Mouse (Mus musculus) stomach, postnatal 0 days (tissue): ENCODE results near the gene Tlnrd1. TPM values are rescaled to one million over a fixed set of nuclear protein-coding genes. Genes with fewer than 3 reads are reported as not detected.

Experiments
- ATAC-seq: fragments of 200-750 bp; cut with Nextera tagmentation; 2 replicates; pipeline ENCODE4 v1.8.0; 2017; ENCODE audit not compliant: low FRiP score, low TSS enrichment
- DNase-seq: peaks from one replicate; pipeline ENCODE4 v3.0.0-alpha.2; 2016; ENCODE audit warnings: low spot score
- H3K27ac ChIP-seq: fragments of 300-500 bp; sonication (generic); replicated peaks from 2 replicates; pipeline ENCODE4 v1.5.1; 2014; ENCODE audit warnings: mild to moderate bottlenecking, control low read depth
- H3K27me3 ChIP-seq: fragments of 300-500 bp; sonication (generic); 2 replicates; pipeline ENCODE4 v1.6.1; 2014; ENCODE audit warnings: low read length; ENCODE audit not compliant: control insufficient read depth, insufficient read depth
- H3K36me3 ChIP-seq: fragments of 300-500 bp; sonication (generic); 2 replicates; pipeline ENCODE4 v1.6.1; 2014; ENCODE audit warnings: low read length, mixed read lengths; ENCODE audit not compliant: control insufficient read depth, insufficient read depth
- H3K4me1 ChIP-seq: fragments of 300-500 bp; sonication (generic); replicated peaks from 2 replicates; pipeline ENCODE4 v1.6.1; 2014; ENCODE audit warnings: antibody characterized with exemption; ENCODE audit not compliant: control insufficient read depth, insufficient read depth
- H3K4me2 ChIP-seq: fragments of 300-500 bp; sonication (generic); replicated peaks from 2 replicates; pipeline ENCODE4 v1.6.1; 2014; ENCODE audit warnings: low read depth, mild to moderate bottlenecking, control low read depth, moderate library complexity
- H3K4me3 ChIP-seq: fragments of 300-500 bp; sonication (generic); 2 replicates; pipeline ENCODE4 v1.5.1; 2014; ENCODE audit warnings: low read depth, low read length, control low read depth
- H3K9ac ChIP-seq: fragments of 300-500 bp; sonication (generic); 2 replicates; pipeline ENCODE4 v1.6.1; 2014; ENCODE audit warnings: mild to moderate bottlenecking, low read length, control low read depth, mixed read lengths
- H3K9me3 ChIP-seq: fragments of 300-500 bp; sonication (generic); 2 replicates; pipeline ENCODE4 v1.6.1; 2016; ENCODE audit warnings: low read length; ENCODE audit not compliant: control insufficient read depth
- CTCF ChIP-seq: IDR thresholded peaks from 2 replicates; pipeline ENCODE4 v1.5.1; 2016; ENCODE audit warnings: antibody characterized with exemption, low read depth, mild to moderate bottlenecking, moderate library complexity
- EP300 ChIP-seq: optimal IDR thresholded peaks from 2 replicates; pipeline ENCODE3; 2016; ENCODE audit warnings: antibody characterized with exemption
- WGBS: fragments of 180-500 bp; shearing (Covaris S2); extraction: QIAGEN DNeasy Blood & Tissue Kit; methylation state at CpG from one replicate; pipeline ENCODE4 v1.1.7; 2014; 5-methylcytosine and 5-hydroxymethylcytosine counted together
- polyA plus RNA-seq: library from polyadenylated mRNA; unstranded; fragments of >200 nt; fragmentation: Nextera tagmentation; extraction: Ambion mirVana; gene quantifications from 2 replicates; pipeline ENCODE4 v1.2.1, GENCODE M21; 2015

Gene Tlnrd1
- polyA plus RNA-seq, 1 experiment from 2014 or later = 8.5 TPM

- no peaks in the 10 kb centered on the region for H3K27me3 ChIP-seq
- no peak for ATAC-seq
- H3K9ac ChIP-seq = no peak overlapping the region
- WGBS = 49% methylated on average over 5 of the region's 5 CpGs
- TF ChIP-seq EP300 (no peak), CTCF (no peak)
- no peaks in the 10 kb centered on the region for H3K36me3 ChIP-seq
- H3K4me3 ChIP-seq = no peak overlapping the region
- H3K27ac ChIP-seq = no peak overlapping the region
- no peaks in the 10 kb centered on the region for H3K4me1 ChIP-seq
- no peaks in the 10 kb centered on the region for H3K9me3 ChIP-seq
- no peak for DNase-seq
- H3K4me2 ChIP-seq = no peak overlapping the region
Measured at GRCm38 (mm10) chr7:83852381-83853380, 31.4 kb downstream of the Tlnrd1 start.

GRCm38 (mm10) chr7:83851569-83852380 lies 32.3 kb downstream of the Tlnrd1 start:
- Histone ChIP-seq H3K27me3 (no peaks in the 10 kb centered on the region), H3K4me1 (peaks cover 4% of the 10 kb centered on the region; the same call in 1 of the 2 replicates), H3K36me3 (no peaks in the 10 kb centered on the region), H3K27ac (no peak overlapping the region), H3K9ac (no peak overlapping the region), H3K9me3 (no peaks in the 10 kb centered on the region), H3K4me3 (no peak overlapping the region), H3K4me2 (no peak overlapping the region)
- no peak for DNase-seq
- no peak for ATAC-seq
- whole genome bisulfite sequencing = 58% methylated on average over 5 of the region's 5 CpGs
- TF ChIP-seq CTCF (no peak), EP300 (no peak)

GRCm38 (mm10) chr7:83847187-83848075 lies 36.7 kb downstream of the Tlnrd1 start:
- Histone ChIP-seq H3K27ac (peak overlapping the region; percentile 85), H3K36me3 (no peaks in the 10 kb centered on the region), H3K27me3 (no peaks in the 10 kb centered on the region), H3K9me3 (no peaks in the 10 kb centered on the region), H3K4me2 (no peak overlapping the region), H3K4me3 (no peak overlapping the region), H3K4me1 (peaks cover 5% of the 10 kb centered on the region; the same call in 1 of the 2 replicates), H3K9ac (no peak overlapping the region)
- DNase-seq (peak; percentile 66), ATAC-seq (peak; percentile 98)
- WGBS = 23% methylated on average over 3 of the region's 5 CpGs
- TF ChIP-seq EP300 (no peak), CTCF (no peak)

- H3K27ac ChIP-seq = no peak overlapping the region
- no peak overlapping the region for H3K4me3 ChIP-seq
- ATAC-seq = no peak
- H3K4me1 ChIP-seq = peaks cover 5% of the 10 kb centered on the region; the same call in 1 of the 2 replicates
- no peaks in the 10 kb centered on the region for H3K9me3 ChIP-seq
- no peak overlapping the region for H3K4me2 ChIP-seq
- H3K9ac ChIP-seq = no peak overlapping the region
- no peaks in the 10 kb centered on the region for H3K27me3 ChIP-seq
- 65% methylated on average over 3 of the region's 3 CpGs for WGBS
- TF ChIP-seq EP300 = no peak
- TF ChIP-seq CTCF = no peak
- no peaks in the 10 kb centered on the region for H3K36me3 ChIP-seq
- no peak for DNase-seq
Measured at GRCm38 (mm10) chr7:83844807-83845206, 39.3 kb downstream of the Tlnrd1 start.
